Mouse (Mus musculus) inflammation-experienced regulatory T-cells, adult 16 weeks (primary cell): ENCODE data around the gene Gm10338. TPM values are rescaled to one million over a fixed set of nuclear protein-coding genes. Genes with fewer than 3 reads are reported as not detected.

Source experiments
- polyA plus RNA-seq: library from polyadenylated mRNA; unstranded; fragments of 100-300 nt; shearing (Covaris generic); gene quantifications from one replicate; pipeline ENCODE4 v1.2.1, GENCODE M21; 2017

Gene Gm10338
- polyA plus RNA-seq, result not detected

GRCm38 (mm10) chr14:7595492-7595891 is at the start of gene Gm10338:
Gene Gm10338, minus strand, starts transcription at chr14:7595592.

GRCm38 (mm10) chr14:7643872-7644271 is 48.5 kb upstream of the Gm10338 start, which contains the start of gene Gm10128:
Gene Gm10128, minus strand, starts transcription at chr14:7643972.

GRCm38 (mm10) chr14:7568382-7568781 is 27.0 kb downstream of the Gm10338 start, which contains the start of gene Gm3558:
Gene Gm3558, minus strand, starts transcription at chr14:7568566.

Other genes with a start within 250 kb of the Gm10338 start
- gene Gm8374, start 230.5 kb downstream of the Gm10338 start, polyA plus RNA-seq, result not detected
- not detected for gene Gm3755, start 144.7 kb downstream of the Gm10338 start, polyA plus RNA-seq
- 13.7 TPM for gene Gm3752, start 111.8 kb downstream of the Gm10338 start, polyA plus RNA-seq
- 3.4 TPM for gene Gm3558, start 27.0 kb downstream of the Gm10338 start, polyA plus RNA-seq
- not detected for gene Gm10128, start 48.4 kb upstream of the Gm10338 start, polyA plus RNA-seq
- gene Gm26661, start 196.0 kb upstream of the Gm10338 start, polyA plus RNA-seq, result not detected
- 27.6 TPM for gene Flnb, start 222.4 kb upstream of the Gm10338 start, polyA plus RNA-seq